Mouse (Mus musculus) adrenal gland, adult (tissue): Measurements from ENCODE around the gene 9230112D13Rik.

ENCODE experiments used
- DNase-seq, 2 experiments: peaks; one replicate each; pipeline ENCODE4 v3.0.0; 2022 to 2023; ENCODE audit warnings: low spot score in 1 of 2; ENCODE audit not compliant: inconsistent age in 2 of 2

The 9230112D13Rik gene

DNA sequence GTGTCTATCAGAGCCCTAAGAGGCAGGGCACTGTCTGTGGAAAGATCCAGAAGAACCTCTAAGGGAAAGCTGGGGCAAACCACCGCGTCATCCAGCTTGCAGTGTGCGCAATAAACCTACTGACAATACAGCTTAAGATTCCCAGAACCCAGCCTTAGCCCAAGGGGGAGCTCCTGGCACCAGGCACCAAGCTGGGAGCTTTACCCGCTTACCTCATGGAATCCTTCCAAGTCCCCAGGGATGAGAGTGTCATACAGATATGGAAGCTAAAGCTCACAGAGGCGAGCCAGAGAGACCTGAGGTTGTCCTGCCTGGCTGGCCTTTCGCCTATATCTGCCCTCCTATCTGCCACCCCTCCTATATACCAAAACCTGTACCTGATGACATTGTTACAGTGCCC is 21.0 kb upstream of the 9230112D13Rik start:
- DNase-seq = no peak

- DNase-seq = no peak
These were observed 19.3 kb upstream of the 9230112D13Rik start for GRCm38 (mm10) chr14:34541896-34542295.

DNA sequence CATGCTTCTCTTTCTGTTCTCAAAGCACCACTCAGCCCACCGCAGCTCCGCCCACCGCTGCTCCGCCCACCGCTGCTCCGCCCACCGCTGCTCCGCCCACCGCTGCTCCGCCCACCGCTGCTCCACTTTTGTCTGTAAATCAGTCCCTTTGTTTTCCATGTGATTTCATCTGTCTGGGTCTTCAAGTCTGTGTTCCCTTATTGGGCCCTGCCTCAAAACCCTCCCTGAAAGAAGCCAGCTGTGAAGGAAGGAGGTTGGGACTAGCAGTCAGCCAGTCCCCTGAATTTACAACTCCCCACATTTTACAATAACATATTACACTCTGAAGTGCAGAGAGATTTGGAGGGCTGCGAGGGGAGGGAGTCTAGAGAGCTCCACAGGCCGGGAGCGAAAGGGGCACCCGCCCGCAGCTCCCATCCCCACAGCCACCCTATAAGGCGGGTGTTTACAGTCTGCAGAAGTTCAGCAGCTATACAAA is 18.1 kb upstream of the 9230112D13Rik start:
- DNase-seq = no peak

GRCm38 (mm10) chr14:34535883-34536282 is 13.3 kb upstream of the 9230112D13Rik start:
- DNase-seq = no peak

GRCm38 (mm10) chr14:34533537-34533936 is 10.9 kb upstream of the 9230112D13Rik start:
- no peak for DNase-seq

GRCm38 (mm10) chr14:34532536-34532935 is 9.9 kb upstream of the 9230112D13Rik start:
- DNase-seq = no peak

GRCm38 (mm10) chr14:34528804-34529203 is 6.2 kb upstream of the 9230112D13Rik start:
- DNase-seq = no peak

DNA sequence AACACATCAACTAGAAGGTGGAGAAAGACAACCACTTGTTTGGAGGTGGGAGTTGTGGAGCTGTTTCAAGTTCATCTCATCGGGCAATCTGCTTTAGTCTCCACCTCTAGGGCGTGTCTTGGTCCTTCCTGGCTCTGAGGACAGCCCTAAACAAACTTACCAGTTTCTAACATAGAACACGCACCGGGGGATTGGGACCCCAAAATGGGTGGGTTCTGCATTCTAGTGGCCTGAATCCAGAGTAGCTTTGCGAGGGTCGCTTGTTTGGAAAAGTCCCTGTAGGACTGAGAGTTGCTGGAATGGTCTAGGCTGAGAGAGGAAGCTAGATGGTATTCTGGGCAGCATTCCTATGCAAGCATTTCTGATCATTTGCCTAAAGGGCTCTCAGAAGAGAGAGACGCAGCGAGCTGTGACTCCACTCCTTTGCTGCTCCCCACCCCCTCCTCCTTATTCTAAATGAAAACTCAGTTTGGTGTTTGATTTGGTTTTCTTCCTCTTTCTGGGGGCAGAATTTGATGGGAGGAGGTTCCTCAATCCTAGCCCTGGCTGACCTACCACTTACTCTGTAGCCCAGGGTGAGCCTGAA is 4.5 kb downstream of the 9230112D13Rik start:
- no peak for DNase-seq

DNA sequence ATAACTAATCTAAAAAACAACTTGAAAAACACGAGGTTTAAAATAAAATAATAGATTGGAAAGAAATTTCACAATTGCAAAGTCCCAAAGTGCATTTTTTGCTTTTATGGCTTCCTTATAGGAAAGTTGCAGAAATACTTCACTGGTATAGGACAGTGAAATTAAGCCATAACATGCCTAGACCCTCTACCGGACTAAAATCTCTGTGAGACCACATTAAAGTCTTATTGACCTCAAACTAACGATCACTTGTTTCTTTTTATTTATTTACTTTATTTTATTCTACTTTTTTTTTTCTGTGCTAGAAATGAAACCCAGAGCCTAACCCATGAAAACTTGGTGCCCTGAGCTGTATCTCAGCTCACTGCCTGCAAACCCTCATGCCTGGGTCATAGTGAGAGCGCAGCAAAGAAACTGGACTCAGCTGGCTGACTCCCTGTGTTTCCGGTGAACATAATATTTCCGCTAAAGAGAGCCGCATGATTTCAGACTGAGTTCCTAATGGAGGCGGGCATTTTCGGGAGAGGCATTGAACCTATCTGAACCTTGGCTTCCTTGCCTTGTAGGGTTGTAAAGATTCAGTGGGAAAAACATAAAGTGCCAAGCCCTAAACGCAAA is 5.5 kb downstream of the 9230112D13Rik start:
- no peak for DNase-seq

GRCm38 (mm10) chr14:34515860-34516259 is 6.7 kb downstream of the 9230112D13Rik start:
- DNase-seq = no peak

GRCm38 (mm10) chr14:34514120-34514519 is 8.5 kb downstream of the 9230112D13Rik start:
- DNase-seq = peak in 1 of 2 experiments; percentile 42

DNA sequence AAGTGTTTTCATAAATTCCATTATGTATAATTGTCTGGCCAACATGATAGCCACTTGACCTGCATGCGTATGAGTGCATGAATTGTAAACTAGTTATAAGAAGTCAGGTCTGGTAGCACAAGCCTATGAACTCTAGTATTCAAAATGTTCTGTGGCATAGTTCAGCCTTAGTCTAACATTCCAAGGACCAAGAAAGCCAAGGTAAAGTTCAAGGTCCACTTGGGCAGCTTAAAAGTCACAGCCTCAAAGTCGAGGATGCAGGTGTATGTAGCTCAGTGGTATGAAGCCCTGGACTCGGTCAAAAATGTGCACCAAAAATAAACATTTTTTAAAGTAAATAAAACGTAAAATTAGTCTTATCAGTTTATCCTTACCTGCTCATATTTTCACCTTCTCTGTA is 10.0 kb downstream of the 9230112D13Rik start:
- DNase-seq = no peak

- DNase-seq = no peak
These were observed 10.7 kb downstream of the 9230112D13Rik start for GRCm38 (mm10) chr14:34511901-34512300.

GRCm38 (mm10) chr14:34508842-34509439 is 13.7 kb downstream of the 9230112D13Rik start:
- peak in 1 of 2 experiments; percentile 53 for DNase-seq

- DNase-seq = peak; percentile 76 to 89
These were observed 14.3 kb downstream of the 9230112D13Rik start for GRCm38 (mm10) chr14:34508187-34508840.

GRCm38 (mm10) chr14:34505309-34505708 is 17.3 kb downstream of the 9230112D13Rik start:
- peak in 1 of 2 experiments; percentile 25 for DNase-seq

- DNase-seq = peak in 1 of 2 experiments; percentile 31
These were observed 18.2 kb downstream of the 9230112D13Rik start for GRCm38 (mm10) chr14:34504377-34504776.

- peak in 1 of 2 experiments; percentile 24 for DNase-seq
These were observed 18.8 kb downstream of the 9230112D13Rik start for GRCm38 (mm10) chr14:34503759-34504158.

GRCm38 (mm10) chr14:34503325-34503647 is 19.3 kb downstream of the 9230112D13Rik start, which contains the start of gene Bmpr1a:
Gene Bmpr1a (minus strand): TSS chr14:34503341.
- no peak for DNase-seq

- peak; percentile 92 to 96 for DNase-seq
These were observed 19.9 kb downstream of the 9230112D13Rik start for GRCm38 (mm10) chr14:34502475-34503324.
